Mouse (Mus musculus) myocyte (in vitro differentiated cells): Measurements from ENCODE around the gene Btn1a1.

Experiments used
- CEBPB ChIP-seq: IDR thresholded peaks from 2 replicates; pipeline ENCODE4 v1.6.1; 2011; ENCODE audit warnings: mild to moderate bottlenecking, moderate library complexity; ENCODE audit not compliant: poor library complexity, insufficient read depth, severe bottlenecking
- E2F4 ChIP-seq: IDR thresholded peaks from one replicate; pipeline ENCODE4 v1.6.1; 2011; ENCODE audit warnings: mild to moderate bottlenecking, control low read depth, moderate library complexity; ENCODE audit not compliant: insufficient read depth
- MAX ChIP-seq: IDR thresholded peaks from one replicate; pipeline ENCODE4 v1.6.1; 2011; ENCODE audit warnings: low read depth, mild to moderate bottlenecking, control low read depth
- MYOD1 ChIP-seq, 3 experiments: IDR thresholded peaks; one replicate each; pipeline ENCODE4 v1.6.1; 2011; ENCODE audit warnings: control low read depth in 2 of 3, low read depth in 2 of 3, mild to moderate bottlenecking in 2 of 3, moderate library complexity in 1 of 3; ENCODE audit not compliant: insufficient read length in 2 of 3, control insufficient read depth in 1 of 3
- MYOG ChIP-seq, 3 experiments: IDR thresholded peaks; one replicate each; pipeline ENCODE4 v1.6.1; 2011; ENCODE audit warnings: control low read depth in 2 of 3, low read depth in 2 of 3, mild to moderate bottlenecking in 2 of 3; ENCODE audit not compliant: insufficient read length in 2 of 3, control insufficient read depth in 1 of 3, insufficient read depth in 1 of 3
- POLR2A ChIP-seq: IDR thresholded peaks from one replicate; pipeline ENCODE4 v1.6.1; 2011; ENCODE audit warnings: low read depth, mild to moderate bottlenecking, control low read depth, moderate library complexity; ENCODE audit not compliant: insufficient read length
- POLR2AphosphoS2 ChIP-seq: IDR thresholded peaks from one replicate; pipeline ENCODE4 v1.6.1; 2011; ENCODE audit warnings: low read depth, control low read depth; ENCODE audit not compliant: insufficient read length
- REST ChIP-seq: IDR thresholded peaks from one replicate; pipeline ENCODE4 v1.6.1; 2011; ENCODE audit warnings: mild to moderate bottlenecking, control low read depth, moderate library complexity; ENCODE audit not compliant: insufficient read depth, insufficient read length
- SRF ChIP-seq: IDR thresholded peaks from one replicate; pipeline ENCODE4 v1.6.1; 2011; ENCODE audit warnings: low read depth; ENCODE audit not compliant: control insufficient read depth, insufficient read length
- TCF12 ChIP-seq: IDR thresholded peaks from one replicate; pipeline ENCODE4 v1.6.1; 2011; ENCODE audit warnings: mild to moderate bottlenecking, control low read depth; ENCODE audit not compliant: poor library complexity, insufficient read depth, severe bottlenecking
- TCF3 ChIP-seq: IDR thresholded peaks from one replicate; pipeline ENCODE4 v1.6.1; 2011; ENCODE audit warnings: low read depth, control low read depth; ENCODE audit not compliant: insufficient read length
- USF1 ChIP-seq: IDR thresholded peaks from one replicate; pipeline ENCODE4 v1.6.1; 2011; ENCODE audit warnings: low read depth, mild to moderate bottlenecking, control low read depth, moderate library complexity

- peak; percentile 67 for TF ChIP-seq POLR2A
- TF ChIP-seq MAX: no peak
- TF ChIP-seq TCF3: no peak
- no peak for TF ChIP-seq USF1
- TF ChIP-seq MYOD1 (IDR thresholded peaks at IDR 0.05; ENCODE audit: control insufficient read depth in 1 of 3, insufficient read length in 2 of 3, low read depth in 2 of 3): no peak
- TF ChIP-seq POLR2AphosphoS2: peak; percentile 45
- no peak for TF ChIP-seq CEBPB
- TF ChIP-seq MYOG (IDR thresholded peaks at IDR 0.05; ENCODE audit: control insufficient read depth in 1 of 3, insufficient read depth in 1 of 3, insufficient read length in 2 of 3, low read depth in 2 of 3): no peak
- no peak for TF ChIP-seq REST
- no peak for TF ChIP-seq TCF12
- no peak for TF ChIP-seq E2F4
- no peak for TF ChIP-seq SRF
These were observed 20.0 kb downstream of the Btn1a1 start for GRCm38 (mm10) chr13:23445561-23446320.
